Mouse (Mus musculus): ENCODE measurements around the gene Efcab8. TPM values are rescaled to one million over a fixed set of nuclear protein-coding genes. Genes with fewer than 3 reads are reported as not detected.

The Efcab8 gene
- polyA plus RNA-seq, 2 experiments, result 0.11 TPM; not detected in 1

GRCm38 (mm10) chr2:153750363-153750762, 29.4 kb upstream of the Efcab8 start:
- H3K4me3 ChIP-seq (replicated peaks; ENCODE audit: low read length), result no peak overlapping the region
- H3K36me3 ChIP-seq (ENCODE audit: control insufficient read depth, insufficient read depth, low read length), result peaks cover 54% of the 10 kb centered on the region
- peaks cover 5% of the 10 kb centered on the region for H3K4me1 ChIP-seq (ENCODE audit: control insufficient read depth, insufficient read depth, low read length)
- no peak overlapping the region for H3K9ac ChIP-seq (ENCODE audit: low read depth, low read length, severe bottlenecking)
- WGBS, result 77% methylated on average over 2 of the region's 2 CpGs
- no peak overlapping the region for H3K4me2 ChIP-seq (replicated peaks; ENCODE audit: low read depth, low read length, severe bottlenecking)
- no peak for DNase-seq (ENCODE audit: low spot score)
- no peak for ATAC-seq (ENCODE audit: low FRiP score, low read depth)
- H3K27ac ChIP-seq (replicated peaks; ENCODE audit: low read depth, low read length), result no peak overlapping the region
- TF ChIP-seq POLR2A (IDR thresholded peaks at IDR 0.05; ENCODE audit: borderline replicate concordance, extremely low read depth, insufficient read depth, insufficient read length), result no peak
- H3K9me3 ChIP-seq (ENCODE audit: control insufficient read depth, low read length), result no peaks in the 10 kb centered on the region
- no peaks in the 10 kb centered on the region for H3K27me3 ChIP-seq (ENCODE audit: control insufficient read depth, insufficient read depth, low read length)

- H3K27me3 ChIP-seq (ENCODE audit: control insufficient read depth, insufficient read depth, low read length), result no peaks in the 10 kb centered on the region
- H3K27ac ChIP-seq (replicated peaks; ENCODE audit: low read depth, low read length), result no peak overlapping the region
- no peaks in the 10 kb centered on the region for H3K9me3 ChIP-seq (ENCODE audit: control insufficient read depth, low read length)
- peaks cover 92% of the 10 kb centered on the region for H3K36me3 ChIP-seq (ENCODE audit: control insufficient read depth, insufficient read depth, low read length)
- no peak for ATAC-seq (ENCODE audit: low FRiP score, low read depth)
- H3K4me1 ChIP-seq (ENCODE audit: control insufficient read depth, insufficient read depth, low read length), result no peaks in the 10 kb centered on the region
- WGBS, result 89% methylated on average over 5 of the region's 5 CpGs
- no peak for TF ChIP-seq POLR2A (IDR thresholded peaks at IDR 0.05; ENCODE audit: borderline replicate concordance, extremely low read depth, insufficient read depth, insufficient read length)
- H3K4me3 ChIP-seq (replicated peaks; ENCODE audit: low read length), result no peak overlapping the region
- H3K9ac ChIP-seq (ENCODE audit: low read depth, low read length, severe bottlenecking), result no peak overlapping the region
- DNase-seq (ENCODE audit: low spot score), result no peak
- H3K4me2 ChIP-seq (replicated peaks; ENCODE audit: low read depth, low read length, severe bottlenecking), result no peak overlapping the region
These were observed 17.6 kb upstream of the Efcab8 start for GRCm38 (mm10) chr2:153762121-153762520.

GRCm38 (mm10) chr2:153767484-153767883, 12.2 kb upstream of the Efcab8 start:
- WGBS, result 55% methylated on average over 6 of the region's 6 CpGs
- Histone ChIP-seq H3K36me3 (ENCODE audit: control insufficient read depth, insufficient read depth, low read length) (peaks cover 64% of the 10 kb centered on the region), H3K27me3 (ENCODE audit: control insufficient read depth, insufficient read depth, low read length) (no peaks in the 10 kb centered on the region), H3K4me2 (replicated peaks; ENCODE audit: low read depth, low read length, severe bottlenecking) (no peak overlapping the region), H3K27ac (replicated peaks; ENCODE audit: low read depth, low read length) (no peak overlapping the region), H3K9me3 (ENCODE audit: control insufficient read depth, low read length) (no peaks in the 10 kb centered on the region), H3K4me1 (ENCODE audit: control insufficient read depth, insufficient read depth, low read length) (no peaks in the 10 kb centered on the region), H3K9ac (ENCODE audit: low read depth, low read length, severe bottlenecking) (no peak overlapping the region), H3K4me3 (replicated peaks; ENCODE audit: low read length) (no peak overlapping the region)
- no peak for TF ChIP-seq POLR2A (IDR thresholded peaks at IDR 0.05; ENCODE audit: borderline replicate concordance, extremely low read depth, insufficient read depth, insufficient read length)
- DNase-seq (ENCODE audit: low spot score) (no peak), ATAC-seq (ENCODE audit: low FRiP score, low read depth) (no peak)

GRCm38 (mm10) chr2:153768881-153769280, 10.8 kb upstream of the Efcab8 start:
- TF ChIP-seq POLR2A (IDR thresholded peaks at IDR 0.05; ENCODE audit: borderline replicate concordance, extremely low read depth, insufficient read depth, insufficient read length), result no peak
- Histone ChIP-seq H3K27me3 (ENCODE audit: control insufficient read depth, insufficient read depth, low read length) (no peaks in the 10 kb centered on the region), H3K4me2 (replicated peaks; ENCODE audit: low read depth, low read length, severe bottlenecking) (no peak overlapping the region), H3K4me1 (ENCODE audit: control insufficient read depth, insufficient read depth, low read length) (no peaks in the 10 kb centered on the region), H3K9me3 (ENCODE audit: control insufficient read depth, low read length) (no peaks in the 10 kb centered on the region), H3K27ac (replicated peaks; ENCODE audit: low read depth, low read length) (no peak overlapping the region), H3K36me3 (ENCODE audit: control insufficient read depth, insufficient read depth, low read length) (peaks cover 64% of the 10 kb centered on the region), H3K4me3 (replicated peaks; ENCODE audit: low read length) (no peak overlapping the region), H3K9ac (ENCODE audit: low read depth, low read length, severe bottlenecking) (no peak overlapping the region)
- ATAC-seq (ENCODE audit: low FRiP score, low read depth) (no peak), DNase-seq (ENCODE audit: low spot score) (no peak)
- WGBS, result 81% methylated on average over 2 of the region's 2 CpGs

DNA sequence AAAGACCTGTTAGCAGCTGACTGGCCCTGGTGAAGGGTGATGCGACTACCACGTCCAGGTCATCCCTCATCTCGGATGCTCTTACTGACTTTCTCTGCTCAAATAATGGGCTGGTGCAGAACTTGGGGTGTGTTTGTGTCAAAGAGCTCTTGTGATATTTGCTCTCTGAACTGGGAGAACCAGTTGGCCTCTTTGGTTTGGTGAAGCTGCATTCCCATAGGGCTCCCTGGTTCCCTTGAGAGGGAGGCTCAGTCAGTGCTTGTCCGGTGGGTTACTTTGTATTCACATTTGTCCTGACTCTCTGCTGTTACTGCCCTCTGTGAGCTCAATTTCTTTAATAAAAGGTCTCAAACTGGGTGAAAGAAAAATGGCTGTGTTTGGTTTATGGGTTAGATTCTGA, 6.8 kb upstream of the Efcab8 start:
- Histone ChIP-seq H3K27ac (replicated peaks; ENCODE audit: low read depth, low read length) (no peak overlapping the region), H3K4me2 (replicated peaks; ENCODE audit: low read depth, low read length, severe bottlenecking) (no peak overlapping the region), H3K4me3 (replicated peaks; ENCODE audit: low read length) (no peak overlapping the region), H3K4me1 (ENCODE audit: control insufficient read depth, insufficient read depth, low read length) (no peaks in the 10 kb centered on the region), H3K9ac (ENCODE audit: low read depth, low read length, severe bottlenecking) (no peak overlapping the region), H3K36me3 (ENCODE audit: control insufficient read depth, insufficient read depth, low read length) (peaks cover 32% of the 10 kb centered on the region), H3K27me3 (ENCODE audit: control insufficient read depth, insufficient read depth, low read length) (no peaks in the 10 kb centered on the region), H3K9me3 (ENCODE audit: control insufficient read depth, low read length) (no peaks in the 10 kb centered on the region)
- no peak for DNase-seq (ENCODE audit: low spot score)
- WGBS, result 99% methylated on average over 4 of the region's 4 CpGs
- TF ChIP-seq POLR2A (IDR thresholded peaks at IDR 0.05; ENCODE audit: borderline replicate concordance, extremely low read depth, insufficient read depth, insufficient read length), result no peak
- ATAC-seq (ENCODE audit: low FRiP score, low read depth), result no peak

- Histone ChIP-seq H3K4me2 (replicated peaks; ENCODE audit: low read depth, low read length, severe bottlenecking) (no peak overlapping the region), H3K9me3 (ENCODE audit: control insufficient read depth, low read length) (no peaks in the 10 kb centered on the region), H3K27ac (replicated peaks; ENCODE audit: low read depth, low read length) (no peak overlapping the region), H3K36me3 (ENCODE audit: control insufficient read depth, insufficient read depth, low read length) (peaks cover 22% of the 10 kb centered on the region), H3K27me3 (ENCODE audit: control insufficient read depth, insufficient read depth, low read length) (no peaks in the 10 kb centered on the region), H3K4me3 (replicated peaks; ENCODE audit: low read length) (no peak overlapping the region), H3K9ac (ENCODE audit: low read depth, low read length, severe bottlenecking) (no peak overlapping the region), H3K4me1 (ENCODE audit: control insufficient read depth, insufficient read depth, low read length) (no peaks in the 10 kb centered on the region)
- ATAC-seq (ENCODE audit: low FRiP score, low read depth) (no peak), DNase-seq (ENCODE audit: low spot score) (no peak)
- TF ChIP-seq POLR2A (IDR thresholded peaks at IDR 0.05; ENCODE audit: borderline replicate concordance, extremely low read depth, insufficient read depth, insufficient read length), result no peak
- 98% methylated on average over 4 of the region's 4 CpGs for WGBS
These were observed 4.3 kb upstream of the Efcab8 start for GRCm38 (mm10) chr2:153775472-153775871.
